In genomic region chr4:63817505-63817904, GRCm38 (mm10) we compare ENCODE assay signal across 30 mouse cellular contexts. TPM values are rescaled to one million over a fixed set of nuclear protein-coding genes. Genes with fewer than 3 reads are reported as not detected.
DNase-seq lines count a peak whose midpoint lies in the region; ATAC-seq and TF ChIP-seq lines count a peak whose summit lies in the region.
"Had no signal": no experiment of that assay in that cellular context is flagged by ENCODE, and none has a peak within 500 bp of the region (broad histone marks: within the 10 kb centered on the region; RNA-seq: fewer than 3 reads in every experiment).

No protein-coding gene starts in this region.

- H3K36me3 ChIP-seq in CH12.LX (replicated peaks in 1 of 2; ENCODE audit: control insufficient read depth in 1 of 2, insufficient read depth in 1 of 2, low read length in 1 of 2): no peaks in the 10 kb centered on the region
- H3K36me3 ChIP-seq in midbrain, embryonic 15.5 days (replicated peaks): no peaks in the 10 kb centered on the region
- H3K36me3 ChIP-seq in stomach, postnatal 0 days (ENCODE audit: control insufficient read depth, insufficient read depth, low read length): no peaks in the 10 kb centered on the region
- H3K36me3 ChIP-seq: embryonic facial prominence, embryonic 10.5 days; embryonic facial prominence, embryonic 13.5 days; forebrain, embryonic 12.5 days; hindbrain, embryonic 12.5 days; hindbrain, embryonic 15.5 days had no signal

- TF ChIP-seq EP300 in CH12.LX (IDR thresholded peaks at IDR 0.05; ENCODE audit: low read length): 0 out of 2 replicates have a peak, but pooled peaks have one; percentile 22
- no peak for TF ChIP-seq EP300 in stomach, postnatal 0 days (optimal IDR thresholded peaks at IDR 0.05)

- no peak overlapping the region for H3K9ac ChIP-seq in CH12.LX (ENCODE audit: insufficient read depth, low read depth)
- H3K9ac ChIP-seq in midbrain, embryonic 15.5 days: no peak overlapping the region
- no peak overlapping the region for H3K9ac ChIP-seq in stomach, postnatal 0 days (ENCODE audit: low read length)
- H3K9ac ChIP-seq: embryonic facial prominence, embryonic 13.5 days; forebrain, embryonic 12.5 days; hindbrain, embryonic 12.5 days; hindbrain, embryonic 15.5 days had no signal

- H3K4me1 ChIP-seq in CH12.LX (ENCODE audit: control insufficient read depth in 1 of 2, insufficient read depth in 2 of 2): peaks cover 4 to 18% of the 10 kb centered on the region in 2 experiments; a peak in 3 of 4 replicates
- no peaks in the 10 kb centered on the region for H3K4me1 ChIP-seq in midbrain, embryonic 15.5 days
- H3K4me1 ChIP-seq in stomach, postnatal 0 days (replicated peaks; ENCODE audit: control insufficient read depth, insufficient read depth): no peaks in the 10 kb centered on the region
- H3K4me1 ChIP-seq: embryonic facial prominence, embryonic 10.5 days; embryonic facial prominence, embryonic 13.5 days; forebrain, embryonic 12.5 days; hindbrain, embryonic 12.5 days; hindbrain, embryonic 15.5 days had no signal

- no peak overlapping the region for H3K4me2 ChIP-seq in CH12.LX (ENCODE audit: insufficient read depth, low read depth, poor library complexity, severe bottlenecking)
- H3K4me2 ChIP-seq in midbrain, embryonic 15.5 days: no peak overlapping the region
- H3K4me2 ChIP-seq in stomach, postnatal 0 days (replicated peaks; ENCODE audit: low read depth): no peak overlapping the region
- H3K4me2 ChIP-seq: embryonic facial prominence, embryonic 13.5 days; forebrain, embryonic 12.5 days; heart, embryonic 11.5 days; hindbrain, embryonic 12.5 days; hindbrain, embryonic 15.5 days had no signal

- H3K27ac ChIP-seq in CH12.LX (ENCODE audit: insufficient read depth, low read depth): no peak overlapping the region
- no peak overlapping the region for H3K27ac ChIP-seq in midbrain, embryonic 15.5 days
- no peak overlapping the region for H3K27ac ChIP-seq in stomach, postnatal 0 days (replicated peaks)
- H3K27ac ChIP-seq: embryonic facial prominence, embryonic 10.5 days; embryonic facial prominence, embryonic 13.5 days; forebrain, embryonic 12.5 days; hindbrain, embryonic 12.5 days; hindbrain, embryonic 15.5 days had no signal

- H3K9me3 ChIP-seq in CH12.LX (replicated peaks; ENCODE audit: low read length): no peaks in the 10 kb centered on the region
- no peaks in the 10 kb centered on the region for H3K9me3 ChIP-seq in midbrain, embryonic 15.5 days
- H3K9me3 ChIP-seq in stomach, postnatal 0 days (ENCODE audit: control insufficient read depth, low read length): no peaks in the 10 kb centered on the region
- H3K9me3 ChIP-seq: embryonic facial prominence, embryonic 10.5 days; embryonic facial prominence, embryonic 13.5 days; forebrain, embryonic 12.5 days; hindbrain, embryonic 12.5 days; hindbrain, embryonic 15.5 days had no signal

- in situ Hi-C loops in CH12.LX (cut with MboI; ENCODE audit: low pct_ligation_motif_present, low pct_unique_long_range_greater_than_20kb, low sequenced_read_pairs): no loop called here

- TF ChIP-seq CTCF in CH12.LX (conservative IDR thresholded peaks at IDR 0.05 in 1 of 2, IDR thresholded peaks at IDR 0.05 in 1 of 2; ENCODE audit: low read depth in 2 of 2, low read length in 2 of 2): no peak
- no peak for TF ChIP-seq CTCF in stomach, postnatal 0 days (IDR thresholded peaks at IDR 0.05; ENCODE audit: low read depth)

- peak; percentile 62 for ATAC-seq in granulocyte monocyte progenitor cell, adult 5-6 weeks (replicated peaks; ENCODE audit: poor library complexity, severe bottlenecking)
- ATAC-seq in megakaryocyte, adult 5-6 weeks (ENCODE audit: poor library complexity, severe bottlenecking): peak; percentile 81
- ATAC-seq in midbrain, embryonic 15.5 days (replicated peaks): no peak
- no peak for ATAC-seq in stomach, postnatal 0 days (ENCODE audit: low FRiP score, low TSS enrichment)
- ATAC-seq: activated CD4-positive, CD25-positive, alpha-beta regulatory T cell, adult 4 months; CD4-positive, CD25-positive, alpha-beta regulatory T cell, adult 4 months; forebrain, embryonic 16.5 days had no signal

- no peaks in the 10 kb centered on the region for H3K27me3 ChIP-seq in CH12.LX (replicated peaks)
- no peaks in the 10 kb centered on the region for H3K27me3 ChIP-seq in midbrain, embryonic 15.5 days (replicated peaks)
- H3K27me3 ChIP-seq in stomach, postnatal 0 days (ENCODE audit: control insufficient read depth, insufficient read depth, low read length): no peaks in the 10 kb centered on the region
- H3K27me3 ChIP-seq: embryonic facial prominence, embryonic 13.5 days; forebrain, embryonic 12.5 days; hindbrain, embryonic 12.5 days; hindbrain, embryonic 15.5 days had no signal

- intact Hi-C loops in heart, postnatal 10 days (cut with DNase I): no loop called here

- no peak for TF ChIP-seq POLR2A in CH12.LX (IDR thresholded peaks at IDR 0.05; ENCODE audit: low read depth, low read length)

- TF ChIP-seq RAD21 in CH12.LX (IDR thresholded peaks at IDR 0.05; ENCODE audit: low read depth, low read length): no peak

- peak; percentile 22 for DNase-seq in CH12.LX (ENCODE audit: extremely low read depth)
- no peak for DNase-seq in ovary, postnatal 36 days (ENCODE audit: low spot score)
- no peak for DNase-seq in heart, postnatal 10 days
- DNase-seq in stomach, postnatal 0 days (ENCODE audit: low spot score): no peak
- DNase-seq: adrenal gland, adult 8-10 months; adrenal gland, postnatal 25 days; cerebellum, adult 2 months; cerebellum, adult 9-11 months; cerebellum, postnatal 25 days; embryo, embryonic 11 days; gastrocnemius, postnatal 10 days; gastrocnemius, postnatal 36 days; heart, adult 11 months; heart, postnatal 36 days had no signal

- no peaks in the 10 kb centered on the region for H3K79me2 ChIP-seq in CH12.LX (replicated peaks; ENCODE audit: control insufficient read depth, extremely low read depth, insufficient read depth, poor library complexity, severe bottlenecking)

- dilution Hi-C loops in CH12.LX (cut with MboI; ENCODE audit: extremely low pct_ligation_motif_present, extremely low pct_unique_long_range_greater_than_20kb, low sequenced_read_pairs): no loop called here

- no peak overlapping the region for H3K4me3 ChIP-seq in CH12.LX (replicated peaks in 1 of 3; ENCODE audit: low read depth in 2 of 3, low read length in 2 of 3, poor library complexity in 1 of 3)
- no peak overlapping the region for H3K4me3 ChIP-seq in midbrain, embryonic 15.5 days
- no peak overlapping the region for H3K4me3 ChIP-seq in stomach, postnatal 0 days (ENCODE audit: low read depth, low read length)
- H3K4me3 ChIP-seq: embryonic facial prominence, embryonic 10.5 days; embryonic facial prominence, embryonic 13.5 days; erythroblast, embryonic 14.5 days; forebrain, embryonic 12.5 days; hindbrain, embryonic 12.5 days; hindbrain, embryonic 15.5 days had no signal

TF ChIP-seq in CH12.LX, 34 proteins besides CTCF, POLR2A, EP300 and RAD21:
- TF ChIP-seq MXI1 (IDR thresholded peaks at IDR 0.05; ENCODE audit: low read depth, low read length) (no peak), IRF4 (IDR thresholded peaks at IDR 0.05; ENCODE audit: low read depth, low read length) (no peak), TBP (conservative IDR thresholded peaks at IDR 0.05; ENCODE audit: low read depth, low read length) (no peak), MAFK (IDR thresholded peaks at IDR 0.05; ENCODE audit: insufficient replicate concordance, low read length) (no peak), ZNF384 (IDR thresholded peaks at IDR 0.05; ENCODE audit: low read depth, low read length) (peak; percentile 45; the same call in 1 of the 2 replicates)

RNA-seq across cellular contexts. Expression of gene Tnfsf8, which starts 43.6 kb away (rescaled TPM):
- total RNA-seq in CH12.LX (2012; rRNA removed): 15.6 and 22.8 TPM in 2 replicates
- total RNA-seq in CH12.LX (2014; rRNA removed): 67.9 and 72.5 TPM in 2 replicates
- polyA plus RNA-seq in CH12.LX (2012; ENCODE audit: insufficient read length, low read depth): 19.4 and 19.8 TPM in 2 replicates
- 1.2 and 4.0 TPM in 2 replicates for total RNA-seq in granulocyte monocyte progenitor cell, adult 5-6 weeks (2014; fragmentation: Nextera tagmentation)
- 0.39 and 1.6 TPM in 2 replicates for total RNA-seq in granulocyte monocyte progenitor cell, adult 5-6 weeks (2017)
- 0.91 and 0.93 TPM in 2 replicates for total RNA-seq in megakaryocyte, adult 5-6 weeks (2015)
- 0.77 and 1.4 TPM in 2 replicates for total RNA-seq in megakaryocyte, adult 5-6 weeks (2017)
- polyA plus RNA-seq in midbrain, embryonic 15.5 days (2015; fragmentation: Nextera tagmentation; extraction: Ambion mirVana): not detected in 2 replicates
- total RNA-seq in heart, postnatal 10 days (2021): not detected
- 0.04 TPM in 1 of 2 replicates, not detected in the other for polyA plus RNA-seq in stomach, postnatal 0 days (2015; fragmentation: Nextera tagmentation; extraction: Ambion mirVana)
- total RNA-seq: adrenal gland, postnatal 25 days; gastrocnemius, adult 18-20 months; gastrocnemius, postnatal 36 days; heart, postnatal 36 days had no signal
- polyA plus RNA-seq: C2C12; embryonic facial prominence, embryonic 10.5 days; erythroblast, embryonic 14.5 days; forebrain, embryonic 12.5 days; heart, embryonic 11.5 days; heart, postnatal 0 days; hindbrain, embryonic 12.5 days; hindbrain, embryonic 15.5 days had no signal

Comparison
In these comparisons a context has a peak if more than half of its experiments do, and no peak if none do; other contexts are left out.
1. ATAC-seq: peak in granulocyte monocyte progenitor cell, adult 5-6 weeks (single experiment) and megakaryocyte, adult 5-6 weeks (single experiment); none in midbrain, embryonic 15.5 days (single experiment) and stomach, postnatal 0 days (single experiment).